Mouse (Mus musculus): Measurements from ENCODE around the gene C530008M17Rik. TPM values are rescaled to one million over a fixed set of nuclear protein-coding genes. Genes with fewer than 3 reads are reported as not detected.

The C530008M17Rik gene
- total and polyA plus RNA-seq, 2 experiments from 2014 or later, result 52.5 to 55.3 TPM

DNA sequence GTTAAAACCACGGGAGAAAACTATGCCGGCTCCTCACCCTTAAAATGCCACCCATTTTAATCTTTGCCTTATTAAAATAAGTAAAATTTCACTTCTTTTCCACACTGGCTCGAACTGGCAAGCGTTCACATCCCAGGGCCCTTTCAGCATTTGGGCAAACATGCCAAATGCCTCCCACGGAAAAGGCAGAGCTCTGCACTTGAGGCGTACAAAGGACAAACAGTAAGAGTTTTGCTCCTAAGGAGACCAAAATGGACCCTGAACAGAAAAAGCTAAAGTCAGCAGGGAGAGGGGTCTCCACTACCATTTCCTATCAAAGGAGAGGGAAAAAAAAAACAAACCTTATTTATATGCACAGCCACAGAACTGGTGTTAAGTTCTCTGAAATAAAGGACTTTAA lies 107.4 kb downstream of the C530008M17Rik start:
- no peak for TF ChIP-seq CTCF (IDR thresholded peaks at IDR 0.05; ENCODE audit: low read depth)
- ATAC-seq (0 out of 2 replicates have a peak, but pooled peaks have one; percentile 39), DNase-seq (ENCODE audit: low spot score) (peak; percentile 71)
- Histone ChIP-seq H3K4me3 (ENCODE audit: low read length) (no peak overlapping the region), H3K36me3 (ENCODE audit: insufficient read depth, low read length) (no peaks in the 10 kb centered on the region), H3K9me3 (ENCODE audit: low read length) (no peaks in the 10 kb centered on the region), H3K4me2 (ENCODE audit: low read depth, low read length) (peak overlapping the region; percentile 24), H3K27ac (peak overlapping the region; percentile 76), H3K4me1 (ENCODE audit: insufficient read depth, low read length) (peaks cover 4% of the 10 kb centered on the region; the same call in 1 of the 2 replicates), H3K9ac (replicated peaks; ENCODE audit: low read length) (0 out of 2 replicates have a peak overlapping the region, but pooled peaks have one; percentile 3), H3K27me3 (ENCODE audit: insufficient read depth, low read length) (no peaks in the 10 kb centered on the region)
- 33% methylated on average over 6 of the region's 6 CpGs for WGBS

DNA sequence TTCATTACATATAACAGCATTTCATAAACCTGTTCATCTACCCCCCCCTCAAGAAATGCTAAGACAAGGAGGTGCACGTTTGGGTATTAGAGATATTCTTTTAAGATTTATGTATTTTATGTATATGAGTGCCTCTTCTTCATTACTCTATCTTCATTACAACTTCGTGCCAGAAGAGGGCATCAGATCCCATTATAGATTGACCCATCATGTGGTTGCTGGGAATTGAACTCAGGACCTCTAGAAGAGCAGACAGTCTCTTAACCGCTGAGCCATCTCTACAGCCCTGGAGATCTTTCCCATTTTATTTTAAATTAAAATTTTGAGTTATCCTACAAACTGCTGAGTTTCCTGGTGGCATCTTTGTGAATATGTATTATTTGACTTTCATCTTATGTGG lies 112.7 kb downstream of the C530008M17Rik start:
- no peaks in the 10 kb centered on the region for H3K27me3 ChIP-seq (ENCODE audit: insufficient read depth, low read length)
- H3K4me2 ChIP-seq (ENCODE audit: low read depth, low read length), result no peak overlapping the region
- H3K9me3 ChIP-seq (ENCODE audit: low read length), result no peaks in the 10 kb centered on the region
- ATAC-seq, result no peak
- no peaks in the 10 kb centered on the region for H3K4me1 ChIP-seq (ENCODE audit: insufficient read depth, low read length)
- TF ChIP-seq CTCF (IDR thresholded peaks at IDR 0.05; ENCODE audit: low read depth), result peak; percentile 29; the same call in 1 of the 2 replicates
- H3K36me3 ChIP-seq (ENCODE audit: insufficient read depth, low read length), result no peaks in the 10 kb centered on the region
- 80% methylated on average over 3 of the region's 3 CpGs for WGBS
- no peak overlapping the region for H3K27ac ChIP-seq
- H3K4me3 ChIP-seq (ENCODE audit: low read length), result no peak overlapping the region
- no peak overlapping the region for H3K9ac ChIP-seq (replicated peaks; ENCODE audit: low read length)
- no peak for DNase-seq (ENCODE audit: low spot score)

DNA sequence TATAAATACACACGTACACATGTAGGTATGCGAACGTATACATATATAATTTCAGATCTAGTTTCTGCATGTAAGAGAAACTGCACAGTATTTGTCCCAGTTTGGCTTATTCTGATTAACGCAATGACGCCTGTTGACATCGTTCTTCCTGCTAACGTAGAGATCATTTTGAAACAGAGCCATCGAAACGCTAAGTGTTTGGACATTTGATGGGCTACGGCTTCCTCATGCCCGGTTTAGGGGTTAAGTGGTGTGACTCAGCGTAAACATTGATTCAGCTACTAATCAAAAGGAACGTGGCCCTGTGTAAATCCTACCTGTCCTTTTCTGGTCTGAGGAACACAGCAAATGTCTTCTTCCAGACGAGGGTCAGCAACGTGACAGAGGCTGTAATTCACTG lies 113.3 kb downstream of the C530008M17Rik start:
- no peak for DNase-seq (ENCODE audit: low spot score)
- TF ChIP-seq CTCF (IDR thresholded peaks at IDR 0.05; ENCODE audit: low read depth), result no peak
- no peaks in the 10 kb centered on the region for H3K36me3 ChIP-seq (ENCODE audit: insufficient read depth, low read length)
- no peak overlapping the region for H3K9ac ChIP-seq (replicated peaks; ENCODE audit: low read length)
- no peak for ATAC-seq
- H3K27me3 ChIP-seq (ENCODE audit: insufficient read depth, low read length), result no peaks in the 10 kb centered on the region
- no peaks in the 10 kb centered on the region for H3K9me3 ChIP-seq (ENCODE audit: low read length)
- no peak overlapping the region for H3K27ac ChIP-seq
- no peak overlapping the region for H3K4me3 ChIP-seq (ENCODE audit: low read length)
- H3K4me2 ChIP-seq (ENCODE audit: low read depth, low read length), result no peak overlapping the region
- WGBS, result 87% methylated on average over 15 of the region's 15 CpGs
- no peaks in the 10 kb centered on the region for H3K4me1 ChIP-seq (ENCODE audit: insufficient read depth, low read length)

DNA sequence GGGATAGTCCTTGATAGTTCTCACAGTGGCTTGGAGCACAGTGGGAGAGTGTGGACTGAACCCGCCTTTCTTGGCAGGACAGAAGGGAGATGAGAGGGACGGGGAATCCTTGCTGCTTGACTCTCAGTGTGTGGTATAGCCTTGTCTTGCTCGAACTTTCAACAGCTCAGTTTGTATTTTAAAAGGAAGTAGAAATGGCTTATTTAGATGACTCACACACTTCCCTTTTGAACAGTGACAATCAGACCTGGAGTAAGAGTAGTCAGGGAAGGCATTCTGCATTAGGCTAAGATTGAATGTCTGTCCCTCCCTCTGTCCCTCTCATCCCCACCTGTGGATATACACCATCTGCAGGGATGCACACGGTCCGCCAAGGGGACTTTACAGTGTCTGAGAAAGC lies 115.1 kb downstream of the C530008M17Rik start:
- ATAC-seq, result no peak
- 72% methylated on average over 5 of the region's 5 CpGs for WGBS
- H3K4me2 ChIP-seq (ENCODE audit: low read depth, low read length), result no peak overlapping the region
- H3K9me3 ChIP-seq (ENCODE audit: low read length), result no peaks in the 10 kb centered on the region
- no peak for DNase-seq (ENCODE audit: low spot score)
- no peak for TF ChIP-seq CTCF (IDR thresholded peaks at IDR 0.05; ENCODE audit: low read depth)
- no peak overlapping the region for H3K27ac ChIP-seq
- no peak overlapping the region for H3K4me3 ChIP-seq (ENCODE audit: low read length)
- H3K4me1 ChIP-seq (ENCODE audit: insufficient read depth, low read length), result no peaks in the 10 kb centered on the region
- no peak overlapping the region for H3K9ac ChIP-seq (replicated peaks; ENCODE audit: low read length)
- no peaks in the 10 kb centered on the region for H3K36me3 ChIP-seq (ENCODE audit: insufficient read depth, low read length)
- no peaks in the 10 kb centered on the region for H3K27me3 ChIP-seq (ENCODE audit: insufficient read depth, low read length)

DNA sequence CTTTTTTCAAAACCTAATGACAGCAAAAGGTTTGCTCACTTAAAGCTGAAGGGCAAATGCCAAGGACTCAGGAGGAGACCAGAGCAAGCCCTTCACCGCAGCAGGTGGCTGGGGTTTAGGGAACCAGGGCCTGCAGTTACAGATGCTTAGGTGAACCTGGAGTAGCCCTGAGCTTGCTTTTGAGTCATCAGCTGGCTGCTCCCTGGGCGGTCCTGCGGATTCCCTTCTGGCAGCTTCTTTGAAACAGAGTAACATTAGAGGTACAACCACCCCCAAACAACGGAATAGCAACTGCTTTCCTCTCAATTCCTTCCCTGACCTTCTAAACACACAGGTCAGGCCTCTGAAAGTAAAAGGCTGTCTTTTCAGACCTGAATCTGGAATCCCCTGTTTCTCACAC lies 116.5 kb downstream of the C530008M17Rik start:
- Histone ChIP-seq H3K4me3 (ENCODE audit: low read length) (no peak overlapping the region), H3K4me1 (ENCODE audit: insufficient read depth, low read length) (no peaks in the 10 kb centered on the region), H3K9me3 (ENCODE audit: low read length) (no peaks in the 10 kb centered on the region), H3K36me3 (ENCODE audit: insufficient read depth, low read length) (no peaks in the 10 kb centered on the region), H3K4me2 (ENCODE audit: low read depth, low read length) (no peak overlapping the region), H3K27me3 (ENCODE audit: insufficient read depth, low read length) (no peaks in the 10 kb centered on the region), H3K9ac (replicated peaks; ENCODE audit: low read length) (no peak overlapping the region), H3K27ac (no peak overlapping the region)
- no peak for TF ChIP-seq CTCF (IDR thresholded peaks at IDR 0.05; ENCODE audit: low read depth)
- no peak for ATAC-seq
- 60% methylated on average over 4 of the region's 4 CpGs for WGBS
- no peak for DNase-seq (ENCODE audit: low spot score)

DNA sequence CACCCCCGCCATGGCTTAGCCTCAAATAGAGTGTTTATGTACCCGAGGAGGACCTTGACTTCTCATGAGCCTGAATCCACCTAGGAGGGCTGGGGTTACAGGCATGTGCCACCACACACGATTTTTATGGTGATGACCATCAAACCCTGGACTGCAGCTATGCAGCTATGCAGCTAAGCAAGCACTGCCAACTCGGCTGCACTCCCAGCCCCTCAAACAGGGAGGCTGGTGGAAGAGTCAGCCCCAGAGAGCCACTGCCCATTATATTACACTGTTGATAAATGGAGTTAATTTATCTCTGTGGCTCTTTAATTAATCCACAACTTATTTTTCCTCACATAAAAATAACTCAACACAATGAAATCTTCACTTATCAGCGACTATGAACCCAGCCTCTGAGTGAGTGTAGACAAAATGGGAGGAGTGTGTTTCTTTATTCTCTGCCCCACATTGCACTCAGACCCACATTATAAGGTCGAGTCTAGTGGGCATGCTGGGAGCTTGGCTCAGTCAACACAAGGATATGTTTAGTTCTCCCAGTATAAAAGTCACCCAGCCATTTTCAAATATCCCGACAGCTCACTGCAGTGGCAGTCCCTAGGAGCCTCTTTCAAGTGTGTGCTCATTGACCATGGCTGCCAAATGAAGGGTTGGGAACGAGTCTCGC lies 117.3 kb downstream of the C530008M17Rik start:
- ATAC-seq, result no peak
- Histone ChIP-seq H3K4me2 (ENCODE audit: low read depth, low read length) (no peak overlapping the region), H3K36me3 (ENCODE audit: insufficient read depth, low read length) (no peaks in the 10 kb centered on the region), H3K4me1 (ENCODE audit: insufficient read depth, low read length) (no peaks in the 10 kb centered on the region), H3K27ac (no peak overlapping the region), H3K9ac (replicated peaks; ENCODE audit: low read length) (no peak overlapping the region), H3K27me3 (ENCODE audit: insufficient read depth, low read length) (no peaks in the 10 kb centered on the region), H3K9me3 (ENCODE audit: low read length) (no peaks in the 10 kb centered on the region), H3K4me3 (ENCODE audit: low read length) (no peak overlapping the region)
- DNase-seq (ENCODE audit: low spot score), result no peak
- no peak for TF ChIP-seq CTCF (IDR thresholded peaks at IDR 0.05; ENCODE audit: low read depth)
- 59% methylated on average over 9 of the region's 9 CpGs for WGBS

DNA sequence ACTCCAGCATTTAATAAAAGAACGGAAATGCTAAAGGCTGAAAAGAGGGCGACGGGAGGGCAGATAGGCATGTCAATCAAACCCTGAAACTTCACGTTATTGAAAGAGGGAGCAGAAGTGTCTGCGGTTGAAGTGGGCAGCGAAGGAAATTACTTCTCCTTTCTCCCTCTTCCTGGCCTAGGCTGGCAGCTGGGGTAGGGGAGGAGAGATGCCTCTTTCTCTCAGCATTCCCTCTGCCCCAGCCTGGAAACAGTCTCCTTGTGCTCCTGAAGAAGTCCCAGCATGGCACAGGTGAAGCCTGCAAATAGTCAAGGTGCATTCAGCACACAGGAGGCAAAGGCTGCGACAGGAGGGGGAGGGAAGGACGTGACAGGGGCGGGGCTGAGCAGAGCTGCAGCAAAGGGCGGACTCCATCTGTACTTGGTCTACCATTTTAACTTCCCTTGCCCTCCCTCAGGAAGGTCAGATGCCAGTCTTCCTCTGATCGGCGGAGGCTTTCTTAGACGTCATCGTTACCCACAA lies 122.8 kb downstream of the C530008M17Rik start:
- no peaks in the 10 kb centered on the region for H3K9me3 ChIP-seq (ENCODE audit: low read length)
- H3K27ac ChIP-seq, result no peak overlapping the region
- H3K27me3 ChIP-seq (ENCODE audit: insufficient read depth, low read length), result no peaks in the 10 kb centered on the region
- H3K4me3 ChIP-seq (ENCODE audit: low read length), result no peak overlapping the region
- ATAC-seq (no peak), DNase-seq (ENCODE audit: low spot score) (no peak)
- peak overlapping the region; percentile 9; the same call in 1 of the 2 replicates for H3K4me2 ChIP-seq (ENCODE audit: low read depth, low read length)
- no peaks in the 10 kb centered on the region for H3K36me3 ChIP-seq (ENCODE audit: insufficient read depth, low read length)
- WGBS, result 42% methylated on average over 14 of the region's 14 CpGs
- TF ChIP-seq CTCF (IDR thresholded peaks at IDR 0.05; ENCODE audit: low read depth), result no peak
- H3K4me1 ChIP-seq (ENCODE audit: insufficient read depth, low read length), result peaks cover 16% of the 10 kb centered on the region; the same call in 1 of the 2 replicates
- no peak overlapping the region for H3K9ac ChIP-seq (replicated peaks; ENCODE audit: low read length)

Measured in hindbrain, postnatal 0 days (tissue).